Mouse (Mus musculus) MEL (cell line): Measurements from ENCODE around the gene Epn3.

ENCODE experiments used
- EP300 ChIP-seq, 2 experiments: IDR thresholded peaks; 2 replicates each; pipeline ENCODE4 v1.6.1; 2011; ENCODE audit warnings: improper control_type of control experiment in 2 of 2, low read length in 2 of 2, low read depth in 1 of 2, mild to moderate bottlenecking in 1 of 2
- POLR2A ChIP-seq, 2 experiments: IDR thresholded peaks; 2 replicates each; pipeline ENCODE4 v1.6.1; 2011 to 2012; ENCODE audit warnings: low read length in 2 of 2, mild to moderate bottlenecking in 2 of 2, control low read depth in 1 of 2, improper control_type of control experiment in 1 of 2, low read depth in 1 of 2, moderate library complexity in 1 of 2; ENCODE audit not compliant: control insufficient read depth in 1 of 2, insufficient read depth in 1 of 2, poor library complexity in 1 of 2

DNA sequence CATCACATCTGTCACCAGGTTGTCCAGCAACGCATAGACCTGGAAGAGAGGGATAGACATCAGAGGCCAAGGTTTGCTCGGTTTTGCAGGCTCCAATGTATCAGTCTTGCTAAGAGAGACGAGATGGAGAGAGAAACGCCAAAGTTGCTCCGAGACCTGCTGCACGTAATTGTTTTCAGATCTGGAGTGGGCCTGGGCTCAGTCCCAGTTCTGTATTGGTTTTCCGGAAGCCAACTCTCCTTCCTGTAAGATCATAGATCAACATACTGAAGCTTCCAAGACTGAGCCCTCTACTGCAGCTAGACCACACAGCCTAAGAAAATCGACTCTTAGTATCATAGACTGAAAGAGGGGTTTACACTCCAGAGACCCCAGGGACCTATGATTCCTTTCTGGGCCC is 1.7 kb upstream of the Epn3 start:
- TF ChIP-seq EP300 (IDR thresholded peaks at IDR 0.05; ENCODE audit: low read depth in 1 of 2, low read length in 2 of 2) (no peak), POLR2A (IDR thresholded peaks at IDR 0.05; ENCODE audit: control insufficient read depth in 1 of 2, insufficient read depth in 1 of 2, low read depth in 1 of 2, low read length in 2 of 2, poor library complexity in 1 of 2) (no peak)
